ENCODE assay signal across 10 mouse cellular contexts in the genomic region with DNA sequence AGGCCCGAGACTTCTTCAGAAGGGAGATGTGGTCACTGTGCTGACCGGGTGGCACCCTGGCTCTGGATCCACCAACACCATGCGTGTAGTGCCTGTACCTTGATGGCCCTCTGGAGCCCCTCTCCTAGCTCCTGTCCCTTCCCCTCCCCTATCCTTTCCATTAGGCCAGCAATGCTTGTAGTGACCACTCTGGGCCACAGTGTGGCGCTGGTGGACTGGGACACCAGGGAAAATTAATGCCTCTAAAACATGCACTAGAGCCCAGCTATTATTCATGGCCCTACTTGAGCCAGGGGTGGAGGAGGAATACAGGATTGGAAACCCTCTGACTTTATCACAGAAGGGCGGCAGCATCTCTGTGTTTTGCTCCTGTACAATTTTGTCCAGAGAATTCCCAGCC. TPM values are rescaled to one million over a fixed set of nuclear protein-coding genes. Genes with fewer than 3 reads are reported as not detected.
DNase-seq lines count a peak whose midpoint lies in the region; ATAC-seq lines count a peak whose summit lies in the region.
"Had no signal": no experiment of that assay in that cellular context is flagged by ENCODE, and none has a peak within 500 bp of the region (broad histone marks: within the 10 kb centered on the region; RNA-seq: fewer than 3 reads in every experiment).

No protein-coding gene starts in this region.

- 52% methylated on average over 5 of the region's 5 CpGs for WGBS in hindbrain, embryonic 11.5 days
- WGBS in hindbrain, embryonic 16.5 days, result 48% methylated on average over 5 of the region's 5 CpGs
- WGBS in midbrain, embryonic 14.5 days, result 44% methylated on average over 5 of the region's 5 CpGs

- H3K27ac ChIP-seq in hindbrain, embryonic 11.5 days (ENCODE audit: low read depth, low read length), result no peak overlapping the region
- no peak overlapping the region for H3K27ac ChIP-seq in hindbrain, embryonic 16.5 days (ENCODE audit: low read depth, low read length)
- no peak overlapping the region for H3K27ac ChIP-seq in midbrain, embryonic 14.5 days (replicated peaks; ENCODE audit: low read depth, low read length)
- H3K27ac ChIP-seq: macrophage had no signal

- H3K9me3 ChIP-seq in hindbrain, embryonic 11.5 days (ENCODE audit: control insufficient read depth, low read length), result no peaks in the 10 kb centered on the region
- no peaks in the 10 kb centered on the region for H3K9me3 ChIP-seq in hindbrain, embryonic 16.5 days (ENCODE audit: control insufficient read depth, low read length)
- H3K9me3 ChIP-seq in midbrain, embryonic 14.5 days (ENCODE audit: control insufficient read depth, low read length), result no peaks in the 10 kb centered on the region

- peak; percentile 90 for DNase-seq in hindbrain, embryonic 11.5 days (ENCODE audit: low spot score)
- DNase-seq in NIH3T3 (ENCODE audit: low read depth), result peak; percentile 74
- peak; percentile 81 for DNase-seq in cerebellum, adult 9-11 months
- DNase-seq in heart, adult 8-10 months (ENCODE audit: low spot score), result peak; percentile 60
- DNase-seq in layer of hippocampus, postnatal 36 days, result peak; percentile 74 to 77
- DNase-seq in midbrain, embryonic 14.5 days, result peak; percentile 76
- peak; percentile 20 to 34 for DNase-seq in thymus, adult 18-20 months

- no peaks in the 10 kb centered on the region for H3K27me3 ChIP-seq in hindbrain, embryonic 11.5 days (ENCODE audit: control insufficient read depth, insufficient read depth, low read length)
- H3K27me3 ChIP-seq in hindbrain, embryonic 16.5 days (replicated peaks; ENCODE audit: control insufficient read depth, insufficient read depth, low read length), result no peaks in the 10 kb centered on the region
- H3K27me3 ChIP-seq in midbrain, embryonic 14.5 days (ENCODE audit: control insufficient read depth, insufficient read depth, low read length), result no peaks in the 10 kb centered on the region

- H3K4me3 ChIP-seq in hindbrain, embryonic 11.5 days (ENCODE audit: low read depth, low read length), result no peak overlapping the region
- no peak overlapping the region for H3K4me3 ChIP-seq in hindbrain, embryonic 16.5 days (ENCODE audit: low read length)
- H3K4me3 ChIP-seq in midbrain, embryonic 14.5 days (replicated peaks; ENCODE audit: low read depth, low read length), result no peak overlapping the region

- ATAC-seq in hindbrain, embryonic 11.5 days (ENCODE audit: low FRiP score), result no peak
- ATAC-seq in hindbrain, embryonic 16.5 days, result no peak
- ATAC-seq in midbrain, embryonic 14.5 days (ENCODE audit: low FRiP score, low TSS enrichment), result no peak

- no peaks in the 10 kb centered on the region for H3K4me1 ChIP-seq in hindbrain, embryonic 11.5 days (replicated peaks; ENCODE audit: control insufficient read depth, insufficient read depth, low read length)
- H3K4me1 ChIP-seq in hindbrain, embryonic 16.5 days (ENCODE audit: control insufficient read depth, insufficient read depth, low read depth, low read length), result no peaks in the 10 kb centered on the region
- H3K4me1 ChIP-seq in midbrain, embryonic 14.5 days (ENCODE audit: control insufficient read depth, insufficient read depth, low read length), result no peaks in the 10 kb centered on the region

- no peak overlapping the region for H3K9ac ChIP-seq in hindbrain, embryonic 11.5 days (ENCODE audit: low read depth, low read length)
- H3K9ac ChIP-seq in hindbrain, embryonic 16.5 days (ENCODE audit: low read depth, low read length), result no peak overlapping the region
- no peak overlapping the region for H3K9ac ChIP-seq in midbrain, embryonic 14.5 days (replicated peaks; ENCODE audit: low read length)

- H3K36me3 ChIP-seq in hindbrain, embryonic 11.5 days (ENCODE audit: control insufficient read depth, insufficient read depth, low read length), result no peaks in the 10 kb centered on the region
- H3K36me3 ChIP-seq in hindbrain, embryonic 16.5 days (ENCODE audit: control insufficient read depth, insufficient read depth, low read length), result peaks cover 3% of the 10 kb centered on the region; the same call in 1 of the 2 replicates
- H3K36me3 ChIP-seq in midbrain, embryonic 14.5 days (ENCODE audit: control insufficient read depth, insufficient read depth, low read length), result 0 out of 2 replicates have a peak, but pooled peaks cover 7% of the 10 kb centered on the region

- no peak overlapping the region for H3K4me2 ChIP-seq in hindbrain, embryonic 11.5 days (replicated peaks; ENCODE audit: low read depth, low read length)
- H3K4me2 ChIP-seq in hindbrain, embryonic 16.5 days (ENCODE audit: low read length), result no peak overlapping the region
- H3K4me2 ChIP-seq in midbrain, embryonic 14.5 days (ENCODE audit: low read length), result no peak overlapping the region

RNA-seq across cellular contexts. Expression of a gene that starts 10.9 kb away (rescaled TPM):
- polyA plus RNA-seq in hindbrain, embryonic 11.5 days (2014; fragmentation: Nextera tagmentation; extraction: Ambion mirVana), result 8.4 and 11.6 TPM in 2 replicates
- polyA plus RNA-seq in hindbrain, embryonic 16.5 days (2015; fragmentation: Nextera tagmentation; extraction: Ambion mirVana), result 10.0 and 13.0 TPM in 2 replicates
- 1 to 10 TPM; 2.9 to 4.6 (median 3.8) TPM for total RNA-seq in heart, adult 8-10 months (2022)
- 1 to 10 TPM; 6.0 to 6.2 TPM for total RNA-seq in layer of hippocampus, postnatal 36 days (2021)
- polyA plus RNA-seq in midbrain, embryonic 14.5 days (2014; fragmentation: Nextera tagmentation; extraction: Ambion mirVana), result 11.3 and 11.5 TPM in 2 replicates

RNA-seq across cellular contexts. Expression of a gene that starts 18.8 kb away (rescaled TPM):
- polyA plus RNA-seq in hindbrain, embryonic 11.5 days (2014; fragmentation: Nextera tagmentation; extraction: Ambion mirVana), result not detected in 2 replicates
- polyA plus RNA-seq in hindbrain, embryonic 16.5 days (2015; fragmentation: Nextera tagmentation; extraction: Ambion mirVana), result not detected in 2 replicates
- not detected for total RNA-seq in heart, adult 8-10 months (2022)
- total RNA-seq in layer of hippocampus, postnatal 36 days (2021), result not detected
- polyA plus RNA-seq in midbrain, embryonic 14.5 days (2014; fragmentation: Nextera tagmentation; extraction: Ambion mirVana), result not detected in 2 replicates
- polyA plus RNA-seq: embryonic facial prominence, embryonic 14.5 days; macrophage had no signal

RNA-seq across cellular contexts. Expression of a gene that starts 36.9 kb away (rescaled TPM):
- polyA plus RNA-seq in hindbrain, embryonic 11.5 days (2014; fragmentation: Nextera tagmentation; extraction: Ambion mirVana), result 26.5 and 28.1 TPM in 2 replicates
- polyA plus RNA-seq in hindbrain, embryonic 16.5 days (2015; fragmentation: Nextera tagmentation; extraction: Ambion mirVana), result 28.3 and 31.5 TPM in 2 replicates
- 10 to 100 TPM in 3 of 4 experiments, 1 to 10 TPM in 1; 6.6 to 16.3 (median 13.3) TPM for total RNA-seq in heart, adult 8-10 months (2022)
- total RNA-seq in layer of hippocampus, postnatal 36 days (2021), result 10 to 100 TPM; 44.4 to 47.7 TPM
- 32.0 and 34.0 TPM in 2 replicates for polyA plus RNA-seq in midbrain, embryonic 14.5 days (2014; fragmentation: Nextera tagmentation; extraction: Ambion mirVana)
- polyA plus RNA-seq: macrophage had no signal

Comparison
In these comparisons a context has a peak if more than half of its experiments do, and no peak if none do; other contexts are left out.
1. DNase-seq: peak in every context shown above with its lines; median percentile 90 in hindbrain, embryonic 11.5 days; 81 in cerebellum, adult 9-11 months; 76 in midbrain, embryonic 14.5 days; 76 in layer of hippocampus, postnatal 36 days; 74 in NIH3T3; 60 in heart, adult 8-10 months; 27 in thymus, adult 18-20 months.